Mouse (Mus musculus) neural tube, embryonic 14.5 days (tissue): ENCODE measurements around the gene Osbpl10. TPM values are rescaled to one million over a fixed set of nuclear protein-coding genes. Genes with fewer than 3 reads are reported as not detected.

ENCODE experiments used
- ATAC-seq: fragments of 200-750 bp; cut with Nextera tagmentation; 2 replicates; pipeline ENCODE4 v1.8.0; 2017; ENCODE audit warnings: low read depth, mild to moderate bottlenecking, moderate TSS enrichment, moderate library complexity
- H3K27ac ChIP-seq: fragments of 300-500 bp; sonication (generic); 2 replicates; pipeline ENCODE4 v1.5.1; 2014; ENCODE audit warnings: low read depth, mild to moderate bottlenecking, control low read depth, low read length, moderate library complexity, mixed read lengths
- H3K27me3 ChIP-seq: fragments of 300-500 bp; sonication (generic); 2 replicates; pipeline ENCODE4 v1.6.1; 2014; ENCODE audit warnings: low read length; ENCODE audit not compliant: control insufficient read depth, insufficient read depth
- H3K36me3 ChIP-seq: fragments of 300-500 bp; sonication (generic); 2 replicates; pipeline ENCODE4 v1.6.1; 2014; ENCODE audit warnings: low read length, mixed read lengths; ENCODE audit not compliant: control insufficient read depth, insufficient read depth
- H3K4me1 ChIP-seq: fragments of 300-500 bp; sonication (generic); 2 replicates; pipeline ENCODE4 v1.6.1; 2014; ENCODE audit warnings: low read length; ENCODE audit not compliant: control insufficient read depth, insufficient read depth
- H3K4me2 ChIP-seq: fragments of 300-500 bp; sonication (generic); 2 replicates; pipeline ENCODE4 v1.6.1; 2014; ENCODE audit warnings: mild to moderate bottlenecking, low read depth, low read length, control low read depth
- H3K4me3 ChIP-seq: fragments of 300-500 bp; sonication (generic); 2 replicates; pipeline ENCODE4 v1.5.1; 2014; ENCODE audit warnings: low read depth, low read length, control low read depth, mixed read lengths
- H3K9ac ChIP-seq: fragments of 300-500 bp; sonication (generic); replicated peaks from 2 replicates; pipeline ENCODE4 v1.6.1; 2014; ENCODE audit warnings: low read depth, mild to moderate bottlenecking, control low read depth, low read length, mixed read lengths
- H3K9me3 ChIP-seq: fragments of 300-500 bp; sonication (generic); 2 replicates; pipeline ENCODE4 v1.6.1; 2016; ENCODE audit warnings: low read length; ENCODE audit not compliant: control insufficient read depth
- WGBS: fragments of 180-500 bp; shearing (Covaris S2); extraction: QIAGEN DNeasy Blood & Tissue Kit; methylation state at CpG from one replicate; pipeline ENCODE4 v1.1.7; 2014; 5-methylcytosine and 5-hydroxymethylcytosine counted together
- polyA plus RNA-seq: library from polyadenylated mRNA; unstranded; fragments of >200 nt; fragmentation: Nextera tagmentation; extraction: Ambion mirVana; gene quantifications from 2 replicates; pipeline ENCODE4 v1.2.1, GENCODE M21; 2014

Osbpl10 gene
- polyA plus RNA-seq, 1 experiment from 2014 or later = 3.3 TPM

GRCm38 (mm10) chr9:115214572-115215571, 236.5 kb downstream of the Osbpl10 start:
- Histone ChIP-seq H3K27me3 (no peaks in the 10 kb centered on the region), H3K9me3 (no peaks in the 10 kb centered on the region), H3K36me3 (no peaks in the 10 kb centered on the region), H3K9ac (no peak overlapping the region), H3K4me2 (no peak overlapping the region), H3K4me1 (peaks cover 3% of the 10 kb centered on the region; the same call in 1 of the 2 replicates), H3K4me3 (no peak overlapping the region), H3K27ac (no peak overlapping the region)
- ATAC-seq = no peak
- 18% methylated on average over 7 of the region's 7 CpGs for WGBS

- 0 out of 2 replicates have a peak, but pooled peaks have one; percentile 21 for ATAC-seq
- Histone ChIP-seq H3K9me3 (no peaks in the 10 kb centered on the region), H3K4me2 (no peak overlapping the region), H3K27ac (no peak overlapping the region), H3K36me3 (no peaks in the 10 kb centered on the region), H3K9ac (no peak overlapping the region), H3K4me3 (no peak overlapping the region), H3K4me1 (peaks cover 3% of the 10 kb centered on the region; the same call in 1 of the 2 replicates), H3K27me3 (no peaks in the 10 kb centered on the region)
- WGBS = 18% methylated on average over 21 of the region's 21 CpGs
Measured at GRCm38 (mm10) chr9:115215830-115216701, 237.7 kb downstream of the Osbpl10 start.

- ATAC-seq = no peak
- 20% methylated on average over 9 of the region's 9 CpGs for WGBS
- Histone ChIP-seq H3K27ac (no peak overlapping the region), H3K9me3 (no peaks in the 10 kb centered on the region), H3K4me3 (no peak overlapping the region), H3K27me3 (no peaks in the 10 kb centered on the region), H3K36me3 (no peaks in the 10 kb centered on the region), H3K9ac (no peak overlapping the region), H3K4me2 (no peak overlapping the region), H3K4me1 (peaks cover 3% of the 10 kb centered on the region; the same call in 1 of the 2 replicates)
Measured at GRCm38 (mm10) chr9:115217984-115218383, 239.6 kb downstream of the Osbpl10 start.

- Histone ChIP-seq H3K9me3 (no peaks in the 10 kb centered on the region), H3K27me3 (no peaks in the 10 kb centered on the region), H3K4me1 (peaks cover 3% of the 10 kb centered on the region; the same call in 1 of the 2 replicates), H3K4me2 (no peak overlapping the region), H3K27ac (no peak overlapping the region), H3K9ac (no peak overlapping the region), H3K36me3 (no peaks in the 10 kb centered on the region), H3K4me3 (no peak overlapping the region)
- no peak for ATAC-seq
- WGBS = 81% methylated on average over 7 of the region's 7 CpGs
Measured at GRCm38 (mm10) chr9:115220466-115220865, 242.1 kb downstream of the Osbpl10 start.

- no peak for ATAC-seq
- 93% methylated on average over 7 of the region's 7 CpGs for WGBS
- no peaks in the 10 kb centered on the region for H3K4me1 ChIP-seq
- no peaks in the 10 kb centered on the region for H3K36me3 ChIP-seq
- H3K4me2 ChIP-seq = no peak overlapping the region
- H3K9ac ChIP-seq = no peak overlapping the region
- no peaks in the 10 kb centered on the region for H3K9me3 ChIP-seq
- no peak overlapping the region for H3K27ac ChIP-seq
- H3K27me3 ChIP-seq = no peaks in the 10 kb centered on the region
- H3K4me3 ChIP-seq = no peak overlapping the region
Measured at GRCm38 (mm10) chr9:115221265-115221664, 242.9 kb downstream of the Osbpl10 start.

- Histone ChIP-seq H3K9ac (no peak overlapping the region), H3K4me3 (no peak overlapping the region), H3K36me3 (no peaks in the 10 kb centered on the region), H3K9me3 (no peaks in the 10 kb centered on the region), H3K4me1 (no peaks in the 10 kb centered on the region), H3K27me3 (no peaks in the 10 kb centered on the region), H3K27ac (no peak overlapping the region), H3K4me2 (no peak overlapping the region)
- peak; percentile 81; the same call in 1 of the 2 replicates for ATAC-seq
- WGBS = 27% methylated on average over 7 of the region's 7 CpGs
Measured at GRCm38 (mm10) chr9:115224744-115225354, 246.5 kb downstream of the Osbpl10 start.

GRCm38 (mm10) chr9:115229145-115229544, 250.8 kb downstream of the Osbpl10 start:
- Histone ChIP-seq H3K4me1 (no peaks in the 10 kb centered on the region), H3K4me3 (no peak overlapping the region), H3K36me3 (no peaks in the 10 kb centered on the region), H3K4me2 (no peak overlapping the region), H3K9me3 (no peaks in the 10 kb centered on the region), H3K9ac (no peak overlapping the region), H3K27ac (no peak overlapping the region), H3K27me3 (no peaks in the 10 kb centered on the region)
- ATAC-seq = no peak
- 81% methylated on average over 4 of the region's 4 CpGs for WGBS

- no peaks in the 10 kb centered on the region for H3K9me3 ChIP-seq
- H3K4me3 ChIP-seq = no peak overlapping the region
- H3K36me3 ChIP-seq = no peaks in the 10 kb centered on the region
- no peak for ATAC-seq
- no peak overlapping the region for H3K9ac ChIP-seq
- H3K27me3 ChIP-seq = no peaks in the 10 kb centered on the region
- WGBS = 83% methylated on average over 10 of the region's 10 CpGs
- no peak overlapping the region for H3K27ac ChIP-seq
- no peaks in the 10 kb centered on the region for H3K4me1 ChIP-seq
- H3K4me2 ChIP-seq = no peak overlapping the region
Measured at GRCm38 (mm10) chr9:115229676-115230075, 251.3 kb downstream of the Osbpl10 start.
